Mouse (Mus musculus): ENCODE data around the gene Samd13. TPM values are rescaled to one million over a fixed set of nuclear protein-coding genes. Genes with fewer than 3 reads are reported as not detected.

Gene Samd13
- polyA plus RNA-seq, 1 experiment = not detected

GRCm38 (mm10) chr3:146615496-146615895 lies 69.9 kb downstream of the Samd13 start, which contains the start of gene Dnase2b:
Gene Dnase2b, minus strand, starts transcription at chr3:146615596.
- DNase-seq = no peak

GRCm38 (mm10) chr3:146611821-146612220 lies 73.6 kb downstream of the Samd13 start:
- Histone ChIP-seq H3K27ac (ENCODE audit: control insufficient read depth, insufficient read depth, low read length) (no peak overlapping the region), H3K4me1 (replicated peaks; ENCODE audit: control insufficient read depth, insufficient read depth, low read length) (peaks cover 2% of the 10 kb centered on the region), H3K36me3 (ENCODE audit: control insufficient read depth, insufficient read depth, low read length) (no peaks in the 10 kb centered on the region), H3K4me3 (ENCODE audit: control insufficient read depth, insufficient read depth, low read length) (no peak overlapping the region), H3K27me3 (ENCODE audit: control insufficient read depth, insufficient read depth, low read length) (no peaks in the 10 kb centered on the region)
- WGBS = 72% methylated on average over 4 of the region's 4 CpGs
- DNase-seq = no peak
- TF ChIP-seq POLR2A (IDR thresholded peaks at IDR 0.05; ENCODE audit: control insufficient read depth, extremely low read depth, insufficient read depth, low read length, poor library complexity) (no peak), CTCF (IDR thresholded peaks at IDR 0.05; ENCODE audit: borderline replicate concordance, control insufficient read depth, extremely low read depth, insufficient read depth, low read length, poor library complexity) (no peak)

More at GRCm38 (mm10) chr3:146615496-146615895, 69.9 kb downstream of the Samd13 start, which contains the start of gene Dnase2b:
- Histone ChIP-seq H3K4me1 (replicated peaks; ENCODE audit: control insufficient read depth, insufficient read depth, low read length) (peaks cover 2% of the 10 kb centered on the region), H3K27ac (ENCODE audit: control insufficient read depth, insufficient read depth, low read length) (no peak within 1 kb of the TSS), H3K27me3 (ENCODE audit: control insufficient read depth, insufficient read depth, low read length) (no peaks in the 10 kb centered on the region), H3K4me3 (ENCODE audit: control insufficient read depth, insufficient read depth, low read length) (no peak within 1 kb of the TSS), H3K36me3 (ENCODE audit: control insufficient read depth, insufficient read depth, low read length) (no peaks in the 10 kb centered on the region)
- TF ChIP-seq POLR2A (IDR thresholded peaks at IDR 0.05; ENCODE audit: control insufficient read depth, extremely low read depth, insufficient read depth, low read length, poor library complexity) (no peak), CTCF (IDR thresholded peaks at IDR 0.05; ENCODE audit: borderline replicate concordance, control insufficient read depth, extremely low read depth, insufficient read depth, low read length, poor library complexity) (no peak)
- WGBS = 97% methylated on average over 4 of the region's 4 CpGs

GRCm38 (mm10) chr3:146611261-146611660 lies 74.1 kb downstream of the Samd13 start:
- Histone ChIP-seq H3K4me1 (replicated peaks; ENCODE audit: control insufficient read depth, insufficient read depth, low read length) (peaks cover 2% of the 10 kb centered on the region), H3K27me3 (ENCODE audit: control insufficient read depth, insufficient read depth, low read length) (no peaks in the 10 kb centered on the region), H3K36me3 (ENCODE audit: control insufficient read depth, insufficient read depth, low read length) (no peaks in the 10 kb centered on the region), H3K27ac (ENCODE audit: control insufficient read depth, insufficient read depth, low read length) (no peak overlapping the region), H3K4me3 (ENCODE audit: control insufficient read depth, insufficient read depth, low read length) (no peak overlapping the region)
- no peak for DNase-seq
- WGBS = 90% methylated on average over 4 of the region's 4 CpGs
- no peak for TF ChIP-seq POLR2A (IDR thresholded peaks at IDR 0.05; ENCODE audit: control insufficient read depth, extremely low read depth, insufficient read depth, low read length, poor library complexity)
- TF ChIP-seq CTCF (IDR thresholded peaks at IDR 0.05; ENCODE audit: borderline replicate concordance, control insufficient read depth, extremely low read depth, insufficient read depth, low read length, poor library complexity) = no peak

- Histone ChIP-seq H3K27ac (ENCODE audit: control insufficient read depth, insufficient read depth, low read length) (no peak overlapping the region), H3K4me1 (replicated peaks; ENCODE audit: control insufficient read depth, insufficient read depth, low read length) (peaks cover 2% of the 10 kb centered on the region), H3K4me3 (ENCODE audit: control insufficient read depth, insufficient read depth, low read length) (no peak overlapping the region), H3K36me3 (ENCODE audit: control insufficient read depth, insufficient read depth, low read length) (no peaks in the 10 kb centered on the region), H3K27me3 (ENCODE audit: control insufficient read depth, insufficient read depth, low read length) (no peaks in the 10 kb centered on the region)
- TF ChIP-seq POLR2A (IDR thresholded peaks at IDR 0.05; ENCODE audit: control insufficient read depth, extremely low read depth, insufficient read depth, low read length, poor library complexity) = no peak
- no peak for TF ChIP-seq CTCF (IDR thresholded peaks at IDR 0.05; ENCODE audit: borderline replicate concordance, control insufficient read depth, extremely low read depth, insufficient read depth, low read length, poor library complexity)
- no peak for DNase-seq
- WGBS = 53% methylated on average over 10 of the region's 10 CpGs
Measured at GRCm38 (mm10) chr3:146610322-146610721, 75.1 kb downstream of the Samd13 start.

- Histone ChIP-seq H3K4me3 (ENCODE audit: control insufficient read depth, insufficient read depth, low read length) (no peak overlapping the region), H3K4me1 (replicated peaks; ENCODE audit: control insufficient read depth, insufficient read depth, low read length) (peaks cover 2% of the 10 kb centered on the region), H3K27me3 (ENCODE audit: control insufficient read depth, insufficient read depth, low read length) (no peaks in the 10 kb centered on the region), H3K27ac (ENCODE audit: control insufficient read depth, insufficient read depth, low read length) (no peak overlapping the region), H3K36me3 (ENCODE audit: control insufficient read depth, insufficient read depth, low read length) (no peaks in the 10 kb centered on the region)
- WGBS = 73% methylated on average over 1 of the region's 1 CpGs
- DNase-seq = no peak
- TF ChIP-seq POLR2A (IDR thresholded peaks at IDR 0.05; ENCODE audit: control insufficient read depth, extremely low read depth, insufficient read depth, low read length, poor library complexity) (no peak), CTCF (IDR thresholded peaks at IDR 0.05; ENCODE audit: borderline replicate concordance, control insufficient read depth, extremely low read depth, insufficient read depth, low read length, poor library complexity) (no peak)
Measured at GRCm38 (mm10) chr3:146607368-146607767, 78.0 kb downstream of the Samd13 start.

- H3K4me3 ChIP-seq (ENCODE audit: control insufficient read depth, insufficient read depth, low read length) = no peak overlapping the region
Measured at GRCm38 (mm10) chr3:146604647-146605046, 80.7 kb downstream of the Samd13 start.

GRCm38 (mm10) chr3:146602531-146602930 lies 82.9 kb downstream of the Samd13 start:
- Histone ChIP-seq H3K36me3 (ENCODE audit: control insufficient read depth, insufficient read depth, low read length) (no peaks in the 10 kb centered on the region), H3K4me3 (ENCODE audit: control insufficient read depth, insufficient read depth, low read length) (no peak overlapping the region)
- 95% methylated on average over 3 of the region's 3 CpGs for WGBS

More at GRCm38 (mm10) chr3:146604647-146605046, 80.7 kb downstream of the Samd13 start:
- Histone ChIP-seq H3K27ac (ENCODE audit: control insufficient read depth, insufficient read depth, low read length) (no peak overlapping the region), H3K36me3 (ENCODE audit: control insufficient read depth, insufficient read depth, low read length) (no peaks in the 10 kb centered on the region), H3K27me3 (ENCODE audit: control insufficient read depth, insufficient read depth, low read length) (no peaks in the 10 kb centered on the region), H3K4me1 (replicated peaks; ENCODE audit: control insufficient read depth, insufficient read depth, low read length) (no peaks in the 10 kb centered on the region)
- no peak for DNase-seq
- TF ChIP-seq CTCF (IDR thresholded peaks at IDR 0.05; ENCODE audit: borderline replicate concordance, control insufficient read depth, extremely low read depth, insufficient read depth, low read length, poor library complexity) = no peak
- TF ChIP-seq POLR2A (IDR thresholded peaks at IDR 0.05; ENCODE audit: control insufficient read depth, extremely low read depth, insufficient read depth, low read length, poor library complexity) = no peak
- WGBS = 93% methylated on average over 9 of the region's 9 CpGs

More at GRCm38 (mm10) chr3:146602531-146602930, 82.9 kb downstream of the Samd13 start:
- Histone ChIP-seq H3K4me1 (replicated peaks; ENCODE audit: control insufficient read depth, insufficient read depth, low read length) (no peaks in the 10 kb centered on the region), H3K27me3 (ENCODE audit: control insufficient read depth, insufficient read depth, low read length) (no peaks in the 10 kb centered on the region), H3K27ac (ENCODE audit: control insufficient read depth, insufficient read depth, low read length) (no peak overlapping the region)
- TF ChIP-seq CTCF (IDR thresholded peaks at IDR 0.05; ENCODE audit: borderline replicate concordance, control insufficient read depth, extremely low read depth, insufficient read depth, low read length, poor library complexity) (no peak), POLR2A (IDR thresholded peaks at IDR 0.05; ENCODE audit: control insufficient read depth, extremely low read depth, insufficient read depth, low read length, poor library complexity) (no peak)
- no peak for DNase-seq
